Mouse (Mus musculus) embryonic fibroblast, embryonic 13.5 days (primary cell): ENCODE data around the gene Becn1.
"Not testable (repeated sequence)": the region's sequence is repeated elsewhere in the genome, so short reads cannot be mapped to it uniquely, and the experiment has no call there.

Experiments
- CTCF ChIP-seq: IDR thresholded peaks from 2 replicates; pipeline ENCODE4 v1.5.1; 2011; ENCODE audit warnings: mild to moderate bottlenecking, control low read depth, low read length, moderate library complexity, borderline replicate concordance; ENCODE audit not compliant: insufficient read depth
- POLR2A ChIP-seq: IDR thresholded peaks from 2 replicates; pipeline ENCODE4 v1.6.1; 2011; ENCODE audit warnings: low read depth, mild to moderate bottlenecking, control low read depth, low read length, moderate library complexity

- not testable (repeated sequence) for TF ChIP-seq CTCF, POLR2A
Measured at GRCm38 (mm10) chr11:101330961-101331360, 28.9 kb upstream of the Becn1 start.
